10 mouse cellular contexts compared by ENCODE assay signal in genomic region chr8:30915127-30915526, GRCm38 (mm10).
DNase-seq lines count a peak whose midpoint lies in the region; ATAC-seq lines count a peak whose summit lies in the region.
"Had no signal": no experiment of that assay in that cellular context is flagged by ENCODE, and none has a peak within 500 bp of the region (broad histone marks: within the 10 kb centered on the region; RNA-seq: fewer than 3 reads in every experiment).

No protein-coding gene starts in this region.

- H3K4me1 ChIP-seq in heart, embryonic 12.5 days (replicated peaks), result peaks cover 17% of the 10 kb centered on the region
- H3K4me1 ChIP-seq in megakaryocyte, embryonic 14.5 days, result no peaks in the 10 kb centered on the region
- peaks cover 8% of the 10 kb centered on the region for H3K4me1 ChIP-seq in limb, embryonic 12.5 days (replicated peaks)

- intact Hi-C loops in heart, postnatal 25 days (cut with DNase I), result no loop called here

- peak overlapping the region; percentile 91 for H3K4me2 ChIP-seq in heart, embryonic 12.5 days
- peak overlapping the region; percentile 78 for H3K4me2 ChIP-seq in limb, embryonic 12.5 days

- no peak for DNase-seq in heart, postnatal 25 days (ENCODE audit: low spot score)
- peak; percentile 10 for DNase-seq in retina, embryonic 14.5 days (ENCODE audit: low spot score)
- DNase-seq in layer of hippocampus, postnatal 25 days (ENCODE audit: extremely low spot score in 1 of 2, low spot score in 1 of 2), result no peak
- DNase-seq in B cell, adult 2 months, result no peak
- DNase-seq: cerebellum, adult 11-12 months had no signal

- no peaks in the 10 kb centered on the region for H3K27me3 ChIP-seq in heart, embryonic 12.5 days (replicated peaks)
- no peaks in the 10 kb centered on the region for H3K27me3 ChIP-seq in megakaryocyte, embryonic 14.5 days (replicated peaks)
- H3K27me3 ChIP-seq in limb, embryonic 12.5 days, result 0 out of 2 replicates have a peak, but pooled peaks cover 5% of the 10 kb centered on the region

- ATAC-seq in heart, embryonic 12.5 days (ENCODE audit: insufficient number of reproducible peaks, low FRiP score), result no peak
- no peak for ATAC-seq in megakaryocyte, adult 5-6 weeks (ENCODE audit: poor library complexity, severe bottlenecking)
- ATAC-seq in limb, embryonic 12.5 days (ENCODE audit: insufficient number of reproducible peaks, insufficient read depth, low FRiP score, low TSS enrichment, low read depth), result no peak
- ATAC-seq: Patski had no signal

- no peak overlapping the region for H3K4me3 ChIP-seq in heart, embryonic 12.5 days
- H3K4me3 ChIP-seq in megakaryocyte, embryonic 14.5 days (replicated peaks), result peak overlapping the region; percentile 59
- no peak overlapping the region for H3K4me3 ChIP-seq in limb, embryonic 12.5 days (replicated peaks)

- no peak overlapping the region for H3K9ac ChIP-seq in heart, embryonic 12.5 days
- H3K9ac ChIP-seq in limb, embryonic 12.5 days (replicated peaks), result no peak overlapping the region

- H3K27ac ChIP-seq in heart, embryonic 12.5 days (ENCODE audit: poor library complexity, severe bottlenecking), result no peak overlapping the region
- no peak overlapping the region for H3K27ac ChIP-seq in limb, embryonic 12.5 days

- no peaks in the 10 kb centered on the region; the same call in 1 of the 2 replicates for H3K9me3 ChIP-seq in heart, embryonic 12.5 days (replicated peaks)
- H3K9me3 ChIP-seq in megakaryocyte, embryonic 14.5 days, result peaks cover 18% of the 10 kb centered on the region; the same call in 1 of the 2 replicates
- no peaks in the 10 kb centered on the region for H3K9me3 ChIP-seq in limb, embryonic 12.5 days

- 54% methylated on average over 7 of the region's 7 CpGs for WGBS in heart, embryonic 12.5 days
- WGBS in limb, embryonic 12.5 days, result 67% methylated on average over 7 of the region's 7 CpGs

- no peaks in the 10 kb centered on the region for H3K36me3 ChIP-seq in heart, embryonic 12.5 days
- no peaks in the 10 kb centered on the region for H3K36me3 ChIP-seq in megakaryocyte, embryonic 14.5 days (replicated peaks; ENCODE audit: low read length)
- no peaks in the 10 kb centered on the region for H3K36me3 ChIP-seq in limb, embryonic 12.5 days
